Mouse (Mus musculus) heart, embryonic 16.5 days (tissue): ENCODE data around the gene Atg10. TPM values are rescaled to one million over a fixed set of nuclear protein-coding genes. Genes with fewer than 3 reads are reported as not detected.

ENCODE experiments used
- ATAC-seq: fragments of 200-750 bp; cut with Nextera tagmentation; replicated peaks from 2 replicates; pipeline ENCODE4 v1.8.0; 2017; ENCODE audit warnings: moderate number of reproducible peaks; ENCODE audit not compliant: insufficient read depth, low FRiP score; ENCODE audit errors: extremely low read depth
- H3K27ac ChIP-seq: fragments of 300-500 bp; sonication (generic); 2 replicates; pipeline ENCODE4 v1.5.1; 2014; ENCODE audit warnings: mild to moderate bottlenecking, low read length, control low read depth, moderate library complexity
- H3K27me3 ChIP-seq: fragments of 300-500 bp; sonication (generic); 2 replicates; pipeline ENCODE4 v1.6.1; 2014; ENCODE audit warnings: low read length, mixed read lengths; ENCODE audit not compliant: control insufficient read depth, insufficient read depth
- H3K36me3 ChIP-seq: fragments of 300-500 bp; sonication (generic); 2 replicates; pipeline ENCODE4 v1.6.1; 2014; ENCODE audit not compliant: control insufficient read depth, insufficient read depth
- H3K4me1 ChIP-seq: fragments of 300-500 bp; sonication (generic); 2 replicates; pipeline ENCODE4 v1.6.1; 2014; ENCODE audit warnings: low read length, mixed read lengths; ENCODE audit not compliant: control insufficient read depth, insufficient read depth
- H3K4me2 ChIP-seq: fragments of 300-500 bp; sonication (generic); 2 replicates; pipeline ENCODE4 v1.6.1; 2014; ENCODE audit warnings: low read depth, mild to moderate bottlenecking, control low read depth, low read length
- H3K4me3 ChIP-seq: fragments of 300-500 bp; sonication (generic); 2 replicates; pipeline ENCODE4 v1.5.1; 2014; ENCODE audit warnings: mild to moderate bottlenecking, control low read depth, low read length
- H3K9ac ChIP-seq: fragments of 300-500 bp; sonication (generic); 2 replicates; pipeline ENCODE4 v1.6.1; 2014; ENCODE audit warnings: low read length, control low read depth
- H3K9me3 ChIP-seq: fragments of 300-500 bp; sonication (generic); replicated peaks from 2 replicates; pipeline ENCODE4 v1.6.1; 2016; ENCODE audit warnings: low read length; ENCODE audit not compliant: control insufficient read depth
- WGBS: fragments of 180-500 bp; shearing (Covaris S2); extraction: QIAGEN DNeasy Blood & Tissue Kit; methylation state at CpG from one replicate; pipeline ENCODE4 v1.1.7; 2014; 5-methylcytosine and 5-hydroxymethylcytosine counted together
- polyA plus RNA-seq: library from polyadenylated mRNA; unstranded; fragments of >200 nt; fragmentation: Nextera tagmentation; extraction: Ambion mirVana; gene quantifications from 2 replicates; pipeline ENCODE4 v1.2.1, GENCODE M21; 2015

Gene Atg10
- polyA plus RNA-seq, 1 experiment from 2014 or later, result 31.3 TPM

GRCm38 (mm10) chr13:90914721-90915120 is 309.0 kb downstream of the Atg10 start:
- no peak overlapping the region for H3K9ac ChIP-seq
- ATAC-seq, result no peak
- H3K9me3 ChIP-seq, result no peaks in the 10 kb centered on the region
- H3K4me1 ChIP-seq, result no peaks in the 10 kb centered on the region
- H3K27ac ChIP-seq, result no peak overlapping the region
- no peak overlapping the region for H3K4me3 ChIP-seq
- no peak overlapping the region for H3K4me2 ChIP-seq
- H3K36me3 ChIP-seq, result no peaks in the 10 kb centered on the region
- 92% methylated on average over 4 of the region's 4 CpGs for WGBS
- no peaks in the 10 kb centered on the region for H3K27me3 ChIP-seq

DNA sequence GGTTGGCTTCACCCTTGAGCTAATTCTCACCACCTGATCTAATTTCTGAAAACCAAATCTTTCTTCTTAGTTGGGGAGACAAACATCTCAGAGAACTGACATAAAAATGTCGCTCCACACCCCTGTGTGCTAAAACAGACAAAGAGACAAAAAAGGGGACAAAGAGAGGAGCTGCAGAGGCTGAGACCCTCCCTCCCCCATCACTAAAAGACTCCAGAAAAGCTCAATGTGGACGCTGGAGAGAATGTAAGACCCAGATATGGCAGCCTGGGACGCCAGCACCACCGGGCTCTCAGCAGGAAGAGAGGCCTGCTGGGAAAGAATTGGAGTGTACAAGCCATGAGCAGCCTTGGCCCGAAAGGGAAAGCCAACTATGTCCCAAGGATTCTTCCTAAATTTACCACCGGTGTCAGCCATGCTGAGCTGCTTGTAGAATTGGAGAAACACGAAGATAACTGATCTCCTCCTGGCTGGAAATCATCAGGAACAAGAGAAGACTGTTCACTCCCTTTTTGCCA is 310.0 kb downstream of the Atg10 start:
- Histone ChIP-seq H3K36me3 (no peaks in the 10 kb centered on the region), H3K4me2 (no peak overlapping the region), H3K9me3 (no peaks in the 10 kb centered on the region), H3K4me3 (no peak overlapping the region), H3K4me1 (no peaks in the 10 kb centered on the region), H3K9ac (no peak overlapping the region), H3K27ac (no peak overlapping the region), H3K27me3 (no peaks in the 10 kb centered on the region)
- no peak for ATAC-seq
- WGBS, result 56% methylated on average over 7 of the region's 7 CpGs

DNA sequence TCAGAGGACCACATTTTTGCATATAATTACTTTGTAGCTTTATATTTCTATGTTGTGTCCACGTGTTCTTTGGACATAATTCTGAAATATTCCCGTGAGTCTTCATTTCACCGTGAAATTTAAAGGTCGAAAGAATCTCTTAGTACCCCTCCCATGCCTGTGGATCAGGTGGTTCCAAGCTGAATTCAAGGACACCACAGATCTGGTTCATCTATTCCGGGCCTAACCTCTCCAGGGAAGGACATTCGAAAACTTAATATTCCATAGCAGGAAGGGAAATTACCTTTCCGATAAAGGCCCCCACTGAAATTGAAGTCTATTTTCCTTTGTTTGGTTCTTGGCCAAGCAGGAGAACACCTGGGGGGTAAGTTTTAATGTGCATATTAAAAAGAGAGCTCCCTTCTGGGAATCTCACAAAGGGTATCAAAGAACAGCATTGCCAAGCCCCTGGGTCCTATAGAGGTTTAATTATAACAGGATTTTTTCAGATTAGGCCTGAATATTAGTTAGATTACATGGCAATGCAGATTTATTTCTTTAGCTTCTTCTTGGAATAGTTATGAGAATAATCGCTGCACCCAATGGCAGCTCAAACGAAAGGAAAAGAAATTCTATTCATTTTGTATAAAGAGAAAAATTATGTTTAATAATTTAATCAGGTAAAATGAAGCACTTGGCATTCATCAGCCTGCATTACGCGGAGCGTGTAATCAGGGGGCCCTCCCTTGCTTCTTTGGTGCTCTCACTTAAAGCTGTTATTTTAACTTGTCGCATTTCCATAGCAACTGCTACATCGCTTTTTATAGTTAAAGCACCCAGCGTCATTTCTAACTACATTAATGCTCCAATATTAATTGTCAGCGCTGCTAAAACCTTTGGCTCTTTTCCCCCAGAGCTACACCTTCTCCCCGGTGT is 310.8 kb downstream of the Atg10 start:
- Histone ChIP-seq H3K4me3 (no peak overlapping the region), H3K4me1 (no peaks in the 10 kb centered on the region), H3K27me3 (no peaks in the 10 kb centered on the region), H3K9ac (no peak overlapping the region), H3K36me3 (no peaks in the 10 kb centered on the region), H3K27ac (no peak overlapping the region), H3K4me2 (no peak overlapping the region), H3K9me3 (no peaks in the 10 kb centered on the region)
- WGBS, result 82% methylated on average over 17 of the region's 17 CpGs
- no peak for ATAC-seq

DNA sequence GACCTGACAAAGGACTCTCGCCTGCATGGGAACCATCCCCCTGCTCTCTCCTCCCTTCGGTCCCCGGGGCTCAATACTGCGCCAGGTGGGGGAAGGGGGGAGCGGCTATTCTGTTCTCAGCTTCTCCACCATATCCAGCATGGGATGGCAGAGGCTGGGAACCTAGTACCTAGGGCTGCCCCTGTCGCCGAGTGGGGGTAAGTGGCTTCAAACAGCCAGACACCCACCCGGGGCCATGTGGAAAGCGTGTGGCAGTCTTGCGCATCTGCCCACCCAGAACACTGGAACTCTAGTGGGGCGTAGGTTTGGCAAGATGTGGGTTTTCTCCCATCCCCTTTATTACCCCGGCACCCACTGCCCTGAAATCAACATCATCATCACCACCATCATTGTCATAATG is 316.4 kb downstream of the Atg10 start:
- Histone ChIP-seq H3K27ac (no peak overlapping the region), H3K36me3 (no peaks in the 10 kb centered on the region), H3K4me1 (no peaks in the 10 kb centered on the region), H3K27me3 (no peaks in the 10 kb centered on the region), H3K4me3 (no peak overlapping the region), H3K9me3 (no peaks in the 10 kb centered on the region), H3K4me2 (no peak overlapping the region), H3K9ac (no peak overlapping the region)
- no peak for ATAC-seq
- WGBS, result 94% methylated on average over 12 of the region's 12 CpGs

DNA sequence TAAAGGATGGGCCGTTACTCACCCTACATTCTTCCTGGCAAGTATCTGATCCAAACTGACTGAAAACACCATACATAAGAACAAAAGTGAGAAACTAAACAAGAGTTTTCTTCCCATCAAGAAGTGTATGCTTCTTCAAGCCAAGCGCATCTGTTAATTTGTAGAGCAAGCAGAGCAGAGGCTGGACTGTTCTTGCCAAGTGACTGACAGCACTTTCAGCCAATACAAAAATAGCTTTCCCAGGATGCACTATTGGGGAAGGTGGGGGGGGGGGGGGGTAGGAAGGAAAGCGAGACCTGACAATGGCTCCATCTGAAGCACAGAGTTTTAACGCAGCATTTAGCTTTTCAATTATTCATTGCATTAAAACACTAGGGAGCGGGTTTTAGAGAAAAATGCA is 318.6 kb downstream of the Atg10 start, which contains the start of gene Atp6ap1l:
TSS of gene Atp6ap1l (minus strand) at position 180 of the 400 bp plus-strand sequence.
- Histone ChIP-seq H3K4me1 (no peaks in the 10 kb centered on the region), H3K27ac (no peak within 1 kb of the TSS), H3K9me3 (no peaks in the 10 kb centered on the region), H3K4me2 (no peak within 1 kb of the TSS), H3K36me3 (no peaks in the 10 kb centered on the region), H3K27me3 (no peaks in the 10 kb centered on the region), H3K9ac (no peak within 1 kb of the TSS), H3K4me3 (no peak within 1 kb of the TSS)
- WGBS, result 90% methylated on average over 5 of the region's 5 CpGs
- ATAC-seq, result no peak

DNA sequence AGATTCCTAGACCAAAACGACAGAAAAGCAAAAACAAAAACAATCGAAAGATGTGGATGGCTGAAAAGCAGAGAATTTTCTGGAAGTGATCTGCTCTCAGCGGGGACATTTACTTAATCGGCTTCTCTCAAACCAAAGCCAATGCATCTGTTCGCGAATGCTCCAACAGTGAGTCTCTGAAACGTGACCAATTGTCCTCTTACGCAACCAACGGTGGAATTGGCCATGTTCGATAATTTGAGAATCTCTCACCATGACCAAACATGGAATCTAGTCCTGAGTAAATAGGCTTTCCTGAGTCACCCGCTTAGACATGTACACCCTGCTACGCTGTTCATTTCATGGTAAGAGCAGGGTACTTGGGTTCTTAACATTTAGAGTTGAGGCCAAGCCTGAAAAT is 326.9 kb downstream of the Atg10 start:
- WGBS, result 91% methylated on average over 12 of the region's 12 CpGs
- no peak for ATAC-seq

GRCm38 (mm10) chr13:90896098-90896497 is 327.7 kb downstream of the Atg10 start:
- Histone ChIP-seq H3K27me3 (no peaks in the 10 kb centered on the region), H3K36me3 (no peaks in the 10 kb centered on the region), H3K27ac (no peak overlapping the region), H3K4me2 (no peak overlapping the region), H3K9ac (no peak overlapping the region), H3K9me3 (no peaks in the 10 kb centered on the region), H3K4me1 (no peaks in the 10 kb centered on the region), H3K4me3 (no peak overlapping the region)
- 55% methylated on average over 2 of the region's 2 CpGs for WGBS
- ATAC-seq, result no peak

More for the DNA sequence above, 326.9 kb downstream of the Atg10 start:
- no peak overlapping the region for H3K27ac ChIP-seq
- no peak overlapping the region for H3K9ac ChIP-seq
- H3K9me3 ChIP-seq, result no peaks in the 10 kb centered on the region
- no peaks in the 10 kb centered on the region for H3K36me3 ChIP-seq
- H3K27me3 ChIP-seq, result no peaks in the 10 kb centered on the region
- no peak overlapping the region for H3K4me2 ChIP-seq
- H3K4me1 ChIP-seq, result no peaks in the 10 kb centered on the region
- no peak overlapping the region for H3K4me3 ChIP-seq

- Histone ChIP-seq H3K36me3 (no peaks in the 10 kb centered on the region), H3K9me3 (no peaks in the 10 kb centered on the region), H3K4me3 (no peak overlapping the region), H3K4me2 (no peak overlapping the region), H3K9ac (no peak overlapping the region), H3K27me3 (no peaks in the 10 kb centered on the region), H3K4me1 (no peaks in the 10 kb centered on the region), H3K27ac (no peak overlapping the region)
- 83% methylated on average over 4 of the region's 4 CpGs for WGBS
- ATAC-seq, result no peak
Measured at GRCm38 (mm10) chr13:90894819-90895218, 328.9 kb downstream of the Atg10 start.

- Histone ChIP-seq H3K27me3 (no peaks in the 10 kb centered on the region), H3K9ac (no peak overlapping the region), H3K4me1 (peaks cover 11% of the 10 kb centered on the region), H3K27ac (no peak overlapping the region), H3K4me2 (no peak overlapping the region), H3K4me3 (no peak overlapping the region), H3K36me3 (no peaks in the 10 kb centered on the region), H3K9me3 (no peaks in the 10 kb centered on the region)
- WGBS, result 79% methylated on average over 5 of the region's 5 CpGs
- ATAC-seq, result no peak
Measured at GRCm38 (mm10) chr13:90890111-90890510, 333.7 kb downstream of the Atg10 start.
